Mouse (Mus musculus): ENCODE data around the gene Zfhx3.

Zfhx3 gene

DNA sequence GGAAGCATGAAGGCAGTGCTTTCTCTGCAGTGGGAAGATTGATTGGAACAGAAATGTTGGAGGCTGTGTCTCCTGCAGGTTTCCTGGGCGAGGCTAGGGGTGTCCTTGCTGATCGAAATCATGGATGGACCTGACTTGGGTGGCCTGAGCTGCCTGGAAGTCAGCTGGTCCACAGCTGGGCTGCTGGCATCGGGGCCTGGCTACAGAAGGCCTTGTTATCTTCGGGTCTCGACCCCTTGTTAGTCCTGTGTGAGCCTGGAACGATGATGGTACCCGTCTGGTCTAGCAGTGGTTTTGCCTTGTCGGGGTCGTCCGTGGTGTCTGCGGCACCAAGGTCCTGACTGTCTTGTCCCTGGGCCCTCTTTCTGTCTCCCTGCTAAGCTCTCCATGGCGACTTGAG lies 870.9 kb downstream of the Zfhx3 start:
- DNase-seq, result no peak

DNA sequence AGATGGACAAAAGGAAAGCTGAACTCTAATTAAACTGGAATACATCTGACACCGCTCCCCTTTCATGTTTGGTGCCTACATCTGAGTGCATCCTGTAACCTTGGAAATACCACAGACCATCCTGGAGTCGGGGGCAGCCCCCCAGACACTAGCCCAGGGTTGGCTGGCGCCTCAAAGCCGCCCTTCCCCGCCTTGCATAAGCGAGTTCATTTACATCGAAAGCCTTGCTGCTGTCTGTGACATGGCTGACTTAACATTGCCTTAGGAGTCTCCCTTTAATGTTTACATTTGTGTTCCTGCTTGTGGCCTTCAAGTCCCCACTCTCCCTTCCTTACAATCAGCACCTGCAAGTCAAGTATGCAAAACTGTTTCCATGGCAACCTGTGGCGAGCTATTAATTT lies 876.8 kb downstream of the Zfhx3 start:
- DNase-seq, result no peak

DNA sequence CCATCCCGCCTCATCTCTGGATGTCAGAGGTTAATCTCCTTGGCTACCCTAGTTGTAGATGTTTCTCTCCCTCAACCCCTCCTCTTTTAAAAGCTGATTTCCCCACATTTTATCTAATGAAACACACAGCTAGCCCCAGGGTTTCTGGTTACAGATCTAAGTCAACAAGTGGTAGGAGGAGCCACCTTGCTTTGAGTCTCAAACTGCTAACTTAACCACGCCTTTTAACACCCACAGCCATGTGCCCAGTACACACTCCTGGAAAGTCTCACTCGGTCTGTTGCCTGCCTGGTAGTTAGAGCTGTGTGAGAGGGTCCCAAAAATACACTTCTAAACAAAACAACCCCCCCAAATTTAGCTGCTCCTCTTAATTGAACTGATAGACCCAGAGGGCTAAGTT lies 877.4 kb downstream of the Zfhx3 start:
- DNase-seq, result no peak

DNA sequence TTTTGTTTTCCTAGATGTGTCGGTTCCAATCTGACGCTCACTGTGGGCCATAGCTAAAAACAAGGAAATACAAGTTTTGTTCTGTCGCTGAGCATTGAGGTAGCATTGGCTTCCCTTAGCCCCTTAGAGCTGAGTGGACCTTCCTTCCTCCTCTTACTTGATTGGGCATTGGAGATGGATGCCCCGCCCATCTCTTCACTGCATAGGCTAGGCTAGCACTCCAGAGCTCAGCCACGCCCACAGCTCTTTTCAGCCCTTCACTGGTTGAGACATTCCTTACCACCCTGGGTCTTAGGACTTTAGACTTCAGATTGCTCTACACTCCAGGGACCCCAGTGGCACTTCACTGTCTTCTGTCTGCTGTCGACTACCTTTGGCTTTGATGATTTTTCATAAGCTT lies 878.2 kb downstream of the Zfhx3 start:
- DNase-seq, result no peak

- no peak for DNase-seq
Observed at GRCm38 (mm10) chr8:108822841-108823266, 880.4 kb downstream of the Zfhx3 start.

GRCm38 (mm10) chr8:108824049-108824448 lies 881.6 kb downstream of the Zfhx3 start:
- no peak for DNase-seq

- no peak for DNase-seq
Observed at GRCm38 (mm10) chr8:108826414-108826813, 884.0 kb downstream of the Zfhx3 start.

DNA sequence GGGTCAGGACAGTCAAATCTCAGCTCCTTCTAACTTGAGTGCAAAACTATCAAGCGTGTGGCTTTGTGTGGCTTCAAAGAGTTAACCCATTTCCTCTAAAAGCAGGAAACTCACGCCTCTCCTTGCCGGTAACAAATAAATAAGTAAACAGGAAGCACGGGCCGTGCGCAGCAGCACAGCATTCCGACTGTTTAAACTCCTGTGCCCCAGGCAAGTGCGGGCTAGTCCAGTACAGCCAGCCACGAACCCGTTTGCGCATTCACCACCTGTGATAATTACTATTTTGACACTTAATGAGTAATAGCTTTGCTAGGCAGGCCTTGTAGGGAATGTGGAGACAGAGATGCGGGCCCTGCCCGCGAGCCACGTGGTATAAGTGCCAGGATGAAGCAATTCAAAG lies 885.0 kb downstream of the Zfhx3 start:
- DNase-seq, result no peak

- DNase-seq, result peak; percentile 28
Observed at GRCm38 (mm10) chr8:108829305-108829717, 886.9 kb downstream of the Zfhx3 start.

DNA sequence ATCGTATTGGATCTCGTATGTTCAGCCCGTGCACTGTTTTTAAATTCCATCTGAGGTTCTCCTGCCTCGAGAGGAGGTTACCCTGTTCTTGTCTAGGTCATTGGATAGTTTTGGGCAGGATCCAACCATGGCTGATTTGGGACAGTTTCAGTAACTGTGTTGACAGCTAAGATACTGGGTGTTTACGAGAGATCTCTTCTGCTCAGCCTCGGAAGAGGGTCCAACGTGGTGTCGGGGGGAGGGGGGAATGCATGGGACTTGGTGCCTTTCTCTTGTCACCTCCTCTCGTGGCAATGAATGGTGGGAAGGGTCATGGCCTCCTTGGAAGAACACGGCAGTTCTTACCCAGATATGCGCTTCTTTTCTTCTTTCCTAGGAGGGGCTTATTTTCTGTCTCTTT lies 892.7 kb downstream of the Zfhx3 start:
- no peak for DNase-seq

DNA sequence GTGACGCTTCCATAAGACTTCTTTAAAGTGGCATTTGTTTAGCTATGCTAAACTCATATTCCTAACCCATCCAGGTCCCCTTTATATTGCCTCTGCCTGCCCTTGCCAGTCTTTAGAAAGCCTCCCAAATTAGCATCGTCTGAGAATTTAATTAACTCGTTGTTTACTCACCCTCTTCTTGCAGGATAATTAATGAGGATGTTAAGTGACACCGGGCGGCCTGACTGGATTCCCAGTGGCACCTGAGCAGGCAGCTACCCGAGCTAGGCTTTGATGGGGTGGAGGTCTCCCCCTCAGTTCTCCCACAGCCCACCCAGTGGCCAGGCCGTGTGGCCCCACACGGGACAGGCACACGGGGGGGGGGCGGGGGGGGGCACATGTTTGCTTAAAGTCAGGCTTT lies 895.3 kb downstream of the Zfhx3 start:
- DNase-seq, result no peak

GRCm38 (mm10) chr8:108838761-108839160 lies 896.3 kb downstream of the Zfhx3 start:
- DNase-seq, result no peak

DNA sequence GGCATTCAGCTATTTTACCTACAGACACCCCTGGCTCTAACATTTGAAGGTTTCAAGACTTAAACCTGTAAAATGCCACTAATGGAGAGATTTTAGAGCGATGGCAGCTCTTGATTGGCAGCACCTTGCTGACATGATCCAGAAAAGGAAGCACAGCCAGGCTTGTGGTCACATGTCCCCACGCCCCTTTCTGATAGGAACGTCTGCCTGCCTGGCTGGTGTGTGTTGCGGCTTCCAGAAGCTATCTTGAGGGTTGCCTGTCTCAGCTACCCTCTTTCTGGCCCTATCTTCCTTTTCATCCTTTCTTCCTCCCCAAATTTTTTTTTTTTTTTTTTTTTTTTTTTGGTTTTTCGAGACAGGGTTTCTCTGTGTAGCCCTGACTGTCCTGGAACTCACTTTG lies 899.9 kb downstream of the Zfhx3 start:
- DNase-seq, result no peak

DNA sequence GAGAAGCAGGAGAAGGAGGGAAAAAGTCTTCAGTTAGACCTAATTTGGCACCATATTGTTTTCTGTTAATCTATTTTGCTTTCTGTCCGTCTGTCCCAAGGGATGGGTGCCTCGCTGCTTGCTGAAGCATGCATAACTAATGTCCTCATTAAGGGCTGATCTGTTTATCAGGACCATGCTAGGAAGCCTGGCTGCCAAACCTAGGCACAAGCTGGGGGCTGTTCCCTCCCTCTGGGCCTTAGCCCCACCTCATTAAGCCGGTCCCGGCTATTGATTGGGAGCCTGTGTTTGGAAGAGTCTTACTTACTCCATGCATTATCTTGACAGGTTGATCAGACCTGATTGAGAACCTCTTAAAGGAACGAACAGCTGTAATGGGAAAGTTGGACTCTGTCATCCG lies 903.7 kb downstream of the Zfhx3 start:
- DNase-seq, result no peak

DNA sequence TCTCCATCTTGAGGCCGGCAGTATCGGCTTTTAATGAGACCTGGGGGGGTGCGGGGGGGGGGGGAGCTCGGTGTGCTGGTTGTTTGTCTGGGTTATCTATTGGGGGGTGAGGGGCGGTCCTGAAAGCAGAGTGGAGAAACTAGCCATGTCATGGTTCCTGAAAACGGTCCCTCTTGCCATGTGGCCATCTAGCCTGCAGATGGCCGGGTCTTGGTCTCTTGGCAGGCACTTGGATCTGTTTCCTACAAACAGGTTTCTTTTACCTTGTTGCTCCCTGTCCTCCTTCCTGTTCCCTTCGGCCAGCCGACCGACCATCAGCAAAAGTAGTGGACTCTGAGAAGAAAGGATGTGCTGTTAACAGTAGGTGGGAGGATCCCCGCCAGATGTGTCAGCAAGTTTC lies 904.4 kb downstream of the Zfhx3 start:
- no peak for DNase-seq

GRCm38 (mm10) chr8:108847356-108847755 lies 904.9 kb downstream of the Zfhx3 start:
- DNase-seq, result no peak

GRCm38 (mm10) chr8:108848484-108848883 lies 906.0 kb downstream of the Zfhx3 start:
- no peak for DNase-seq

DNA sequence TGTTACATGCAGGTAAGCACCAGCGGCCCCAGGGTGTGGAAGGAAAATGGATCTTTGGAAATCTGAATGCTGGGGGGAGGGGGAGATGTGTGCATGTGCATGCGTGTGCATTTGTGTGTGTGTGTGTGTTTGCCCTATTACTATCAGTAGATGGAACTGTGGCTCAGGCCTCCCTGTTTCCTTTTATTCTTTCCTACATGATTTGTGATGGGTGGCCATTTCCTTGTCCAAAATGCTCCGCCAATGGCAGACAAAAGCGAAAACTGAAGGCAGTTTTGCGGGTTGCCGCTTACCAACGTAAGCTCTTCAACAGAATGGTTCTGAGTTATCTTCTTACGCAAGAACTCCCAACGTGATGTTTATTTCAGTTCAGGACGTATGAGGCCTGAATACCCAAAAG lies 910.6 kb downstream of the Zfhx3 start:
- DNase-seq, result no peak

- DNase-seq, result no peak
Observed at GRCm38 (mm10) chr8:108854444-108855102, 912.1 kb downstream of the Zfhx3 start.

- DNase-seq, result no peak
Observed at GRCm38 (mm10) chr8:108859001-108859400, 916.6 kb downstream of the Zfhx3 start.

DNA sequence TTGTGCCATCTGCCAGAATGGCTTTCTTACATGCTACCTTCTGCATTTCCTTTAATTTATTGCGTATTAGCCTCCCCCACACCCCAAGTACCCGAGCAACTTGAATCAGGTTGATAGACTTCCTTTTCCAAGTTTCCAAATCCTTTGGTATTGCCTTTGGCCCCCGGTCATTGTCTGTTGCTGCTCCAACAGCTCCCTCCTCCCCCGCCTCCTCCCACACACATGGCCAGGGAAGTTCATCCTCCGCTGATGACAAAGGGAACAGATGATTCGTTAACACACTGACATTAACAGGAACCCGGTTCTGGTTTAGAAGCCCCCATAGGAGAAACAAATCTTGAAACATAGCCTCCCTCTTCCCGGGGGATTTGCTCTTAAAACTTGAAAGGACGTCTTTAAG lies 917.5 kb downstream of the Zfhx3 start:
- DNase-seq, result no peak

DNA sequence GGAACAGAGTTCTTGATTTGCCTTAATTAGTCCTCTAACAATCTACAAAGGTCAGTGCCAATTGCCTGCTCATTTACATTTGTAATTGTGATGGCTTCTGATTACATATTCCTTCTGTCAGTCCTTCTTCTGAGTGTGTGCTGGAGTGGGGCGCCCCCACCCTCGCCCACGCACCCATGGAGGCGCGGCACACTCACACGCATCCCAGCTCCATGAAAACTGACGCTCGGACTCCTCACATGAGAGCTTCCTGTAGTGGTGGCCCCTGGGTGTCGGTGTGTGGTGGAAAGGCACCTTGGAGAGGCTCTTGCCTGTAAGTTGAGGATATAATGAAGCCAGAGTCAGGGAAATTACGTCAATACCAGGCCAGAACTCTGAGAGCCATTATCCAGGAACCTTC lies 921.0 kb downstream of the Zfhx3 start:
- DNase-seq, result no peak

DNA sequence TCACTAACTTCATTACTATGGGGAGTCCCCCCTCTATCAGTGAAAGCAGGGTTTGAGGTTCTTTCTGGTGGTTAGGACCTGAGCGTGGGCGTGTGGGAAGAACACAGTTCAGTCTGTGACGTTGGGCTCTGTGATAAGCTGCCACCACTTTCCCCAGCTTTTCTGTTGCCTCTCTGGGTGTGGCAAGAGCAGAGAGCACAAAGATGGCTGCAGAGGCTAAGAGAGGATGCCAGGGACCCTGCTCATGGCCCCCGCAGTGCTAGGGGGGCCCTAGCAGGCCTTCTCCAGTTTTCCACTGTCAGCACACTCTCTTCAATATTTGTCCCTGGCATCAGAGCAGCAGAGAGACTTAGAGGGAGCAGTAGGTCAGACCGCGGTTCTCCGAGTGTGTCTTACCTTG lies 924.0 kb downstream of the Zfhx3 start:
- no peak for DNase-seq

DNA sequence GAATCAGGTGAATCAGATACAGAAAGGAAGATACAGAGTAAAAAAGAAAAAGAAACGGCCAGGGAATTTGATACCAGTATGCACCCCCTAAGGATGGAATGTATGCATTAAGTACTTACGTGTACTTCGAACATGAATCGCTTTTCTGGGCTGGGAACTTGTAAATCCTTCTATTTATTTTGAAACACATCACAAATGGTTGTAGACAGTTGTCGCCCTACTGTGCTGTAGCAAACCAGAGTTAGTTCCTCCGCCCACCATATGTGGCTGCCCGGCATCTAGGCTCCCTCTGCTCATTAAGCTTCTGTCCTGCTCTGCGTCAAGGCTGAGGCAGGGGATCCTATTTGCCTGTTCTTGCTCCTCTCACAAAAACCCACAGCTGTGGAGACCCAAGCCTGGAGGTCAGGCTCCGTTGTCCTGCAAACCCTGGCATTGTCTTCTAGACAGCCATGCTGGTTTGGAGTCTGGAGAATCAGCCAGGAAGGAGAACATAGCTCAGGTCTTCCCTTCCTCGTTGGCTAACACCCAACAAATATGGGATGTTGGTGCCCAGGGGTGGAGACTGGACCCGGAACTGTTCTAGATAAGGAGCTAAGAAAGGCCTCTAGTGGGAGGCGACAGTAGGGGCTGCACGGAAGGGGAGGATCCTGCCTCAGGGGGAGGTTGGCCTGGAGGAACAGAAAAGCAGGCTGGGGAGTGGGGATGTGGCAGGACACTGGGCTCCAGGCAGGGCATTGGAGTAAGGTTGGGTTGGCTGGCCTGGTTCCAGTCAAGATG lies 925.2 kb downstream of the Zfhx3 start:
- DNase-seq, result no peak
